Mouse (Mus musculus) forebrain, embryonic 10.5 days (tissue): ENCODE measurements around the gene Ccdc162. TPM values are rescaled to one million over a fixed set of nuclear protein-coding genes. Genes with fewer than 3 reads are reported as not detected.
A peak's percentile ranks its signal among the peaks of the same experiment; 100 is the strongest.

Experiments
- DNase-seq: peaks from one replicate; pipeline ENCODE4 v3.0.0-alpha.2; 2017; ENCODE audit warnings: low spot score; ENCODE audit errors: extremely low spot score
- H3K27ac ChIP-seq: fragments of 300-500 bp; sonication (generic); 2 replicates; pipeline ENCODE4 v1.5.1; 2016; ENCODE audit warnings: mild to moderate bottlenecking
- H3K27me3 ChIP-seq: fragments of 300-500 bp; sonication (generic); 2 replicates; pipeline ENCODE4 v1.6.1; 2016; ENCODE audit warnings: mild to moderate bottlenecking; ENCODE audit not compliant: poor library complexity, severe bottlenecking
- H3K36me3 ChIP-seq: fragments of 300-500 bp; sonication (generic); replicated peaks from 2 replicates; pipeline ENCODE4 v1.6.1; 2016; ENCODE audit warnings: mild to moderate bottlenecking, moderate library complexity
- H3K4me1 ChIP-seq: fragments of 300-500 bp; sonication (generic); 2 replicates; pipeline ENCODE4 v1.6.1; 2016
- H3K4me3 ChIP-seq: fragments of 300-500 bp; sonication (generic); 2 replicates; pipeline ENCODE4 v1.5.1; 2016; ENCODE audit warnings: mild to moderate bottlenecking, moderate library complexity
- H3K9me3 ChIP-seq: fragments of 300-500 bp; sonication (generic); 2 replicates; pipeline ENCODE4 v1.6.1; 2016; ENCODE audit warnings: mild to moderate bottlenecking, moderate library complexity
- WGBS: fragments of 180-500 bp; shearing (Covaris S2); methylation state at CpG from one replicate; pipeline ENCODE4 v1.1.7; 2016; 5-methylcytosine and 5-hydroxymethylcytosine counted together
- polyA plus RNA-seq: library from polyadenylated mRNA; unstranded; fragments of >200 nt; fragmentation: Nextera tagmentation; extraction: Ambion mirVana; gene quantifications from 2 replicates; pipeline ENCODE4 v1.2.1, GENCODE M21; 2016

Ccdc162 gene
- 0.33 and 0.68 TPM in 2 replicates for polyA plus RNA-seq

DNA sequence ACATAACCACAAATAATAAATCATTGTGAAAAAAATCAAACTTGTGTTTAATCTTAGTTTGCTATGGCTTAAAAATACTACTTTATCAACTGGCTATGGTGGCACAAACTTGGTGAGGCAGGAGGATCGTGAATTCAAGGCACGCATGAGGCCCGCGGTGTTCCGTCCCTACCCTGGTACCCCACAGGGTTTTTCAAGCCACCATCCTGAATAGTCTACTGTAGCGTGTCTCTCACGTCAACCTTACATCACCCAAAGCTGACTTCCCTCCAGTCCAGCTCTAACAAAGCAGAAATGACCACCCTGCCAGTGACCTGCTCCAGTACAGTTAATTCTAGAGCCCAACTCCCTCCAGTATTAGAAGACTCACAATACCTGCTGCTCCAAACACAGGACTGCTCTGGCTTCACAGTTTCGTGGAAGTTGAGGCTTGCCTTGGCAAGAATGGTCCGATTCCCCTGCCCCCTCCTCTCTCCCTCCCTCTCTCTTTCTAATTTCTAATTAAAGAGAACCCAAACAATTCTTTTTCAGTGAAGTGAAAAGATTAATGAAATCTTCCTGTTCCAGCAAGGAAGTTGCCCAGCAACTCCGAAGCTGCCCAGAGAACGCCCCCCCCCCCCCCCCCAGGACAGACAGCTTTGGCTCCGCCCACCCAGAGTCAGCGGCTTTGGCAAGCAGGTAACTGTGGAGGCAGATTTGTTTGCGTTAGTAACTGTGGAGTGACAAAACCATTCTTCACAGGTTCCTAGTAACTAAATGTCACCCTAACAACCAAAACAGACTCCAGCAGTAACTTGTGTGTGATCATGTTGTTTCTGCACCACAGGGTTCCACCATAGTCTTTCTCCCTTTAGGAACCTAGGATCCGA is at the start of gene Ccdc162:
Gene Ccdc162, minus strand, starts transcription at position 606 of the 869 bp plus-strand sequence.
- Histone ChIP-seq H3K4me3 (no peak within 1 kb of the TSS; the same call in 1 of the 2 replicates), H3K27ac (peak within 1 kb of the TSS; percentile 67), H3K27me3 (no peaks in the 10 kb centered on the region), H3K4me1 (peaks cover 33% of the 10 kb centered on the region), H3K36me3 (peaks cover 3% of the 10 kb centered on the region), H3K9me3 (peaks cover 3% of the 10 kb centered on the region; the same call in 1 of the 2 replicates)
- peak; percentile 33 for DNase-seq
- WGBS: 60% methylated on average over 15 of the region's 15 CpGs

GRCm38 (mm10) chr10:41765586-41765985 is 49.2 kb upstream of the Ccdc162 start:
- no peaks in the 10 kb centered on the region for H3K36me3 ChIP-seq
- no peak overlapping the region for H3K4me3 ChIP-seq
- no peaks in the 10 kb centered on the region for H3K9me3 ChIP-seq
- DNase-seq: no peak
- 89% methylated on average over 4 of the region's 4 CpGs for WGBS
- H3K4me1 ChIP-seq: peaks cover 5% of the 10 kb centered on the region; the same call in 1 of the 2 replicates
- no peaks in the 10 kb centered on the region for H3K27me3 ChIP-seq
- H3K27ac ChIP-seq: no peak overlapping the region

DNA sequence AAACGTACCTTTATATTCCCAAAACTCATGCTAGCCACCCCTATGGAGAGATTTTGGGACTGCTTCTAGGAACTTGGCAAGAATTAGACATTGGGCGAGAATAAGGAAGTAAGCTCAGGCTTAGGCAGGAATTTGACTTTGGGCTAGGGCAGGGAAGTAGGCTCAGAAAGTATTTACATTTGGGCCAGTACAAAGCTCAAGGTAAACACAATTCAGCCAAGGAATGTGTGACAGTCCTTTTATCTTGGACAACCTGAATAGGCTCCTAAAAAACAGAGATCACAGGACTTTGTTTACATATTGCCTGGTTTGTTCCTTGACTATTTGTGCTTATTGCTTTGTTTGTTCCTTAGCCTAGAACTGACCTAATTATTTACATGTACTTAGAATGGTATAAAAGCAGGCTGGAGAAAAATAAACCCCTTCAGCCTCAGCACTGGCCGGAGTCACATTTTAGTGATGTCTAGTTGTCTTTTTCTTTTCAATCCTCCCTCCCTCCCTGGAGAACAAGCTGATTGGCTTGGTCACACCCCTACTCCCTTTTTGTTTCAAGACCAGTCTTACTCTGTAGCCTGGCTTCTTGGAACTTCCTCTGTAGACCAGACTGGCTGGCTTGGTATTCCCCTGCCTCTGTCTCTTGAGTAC is 47.4 kb upstream of the Ccdc162 start:
- H3K36me3 ChIP-seq: no peaks in the 10 kb centered on the region
- 84% methylated on average over 3 of the region's 3 CpGs for WGBS
- no peaks in the 10 kb centered on the region for H3K27me3 ChIP-seq
- peaks cover 5% of the 10 kb centered on the region; the same call in 1 of the 2 replicates for H3K4me1 ChIP-seq
- no peak for DNase-seq
- H3K9me3 ChIP-seq: no peaks in the 10 kb centered on the region
- H3K4me3 ChIP-seq: no peak overlapping the region
- no peak overlapping the region for H3K27ac ChIP-seq

DNA sequence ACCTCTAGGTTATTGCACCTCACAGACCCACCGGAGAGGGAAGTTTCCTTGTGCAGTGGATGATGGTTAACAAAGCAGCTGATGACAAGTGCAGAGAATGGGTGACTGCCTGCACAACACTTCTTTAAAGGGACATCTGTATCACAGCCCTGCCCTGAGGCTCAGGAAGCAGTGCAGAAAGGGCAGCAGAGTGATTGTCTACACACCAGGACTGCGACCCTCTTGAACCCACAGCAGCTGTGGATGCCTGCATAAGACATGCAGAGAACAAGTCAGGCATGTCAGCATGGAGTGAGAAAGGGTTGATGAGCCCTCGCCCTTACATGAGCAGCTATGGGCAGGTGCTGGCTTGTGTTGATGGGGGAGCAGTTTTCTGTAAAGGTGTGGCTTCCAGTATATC is 44.4 kb upstream of the Ccdc162 start:
- no peaks in the 10 kb centered on the region for H3K9me3 ChIP-seq
- peaks cover 5% of the 10 kb centered on the region; the same call in 1 of the 2 replicates for H3K4me1 ChIP-seq
- WGBS: 81% methylated on average over 3 of the region's 3 CpGs
- H3K36me3 ChIP-seq: 0 out of 2 replicates have a peak, but pooled peaks cover 2% of the 10 kb centered on the region
- DNase-seq: no peak
- H3K27me3 ChIP-seq: no peaks in the 10 kb centered on the region
- no peak overlapping the region for H3K4me3 ChIP-seq
- peak overlapping the region; percentile 8; the same call in 1 of the 2 replicates for H3K27ac ChIP-seq

- DNase-seq: no peak
- Histone ChIP-seq H3K27ac (no peak overlapping the region), H3K4me1 (peaks cover 5% of the 10 kb centered on the region; the same call in 1 of the 2 replicates), H3K36me3 (0 out of 2 replicates have a peak, but pooled peaks cover 2% of the 10 kb centered on the region), H3K9me3 (no peaks in the 10 kb centered on the region), H3K27me3 (no peaks in the 10 kb centered on the region), H3K4me3 (no peak overlapping the region)
Measured at GRCm38 (mm10) chr10:41758041-41758440, 41.6 kb upstream of the Ccdc162 start.

- no peaks in the 10 kb centered on the region for H3K27me3 ChIP-seq
- peaks cover 5% of the 10 kb centered on the region; the same call in 1 of the 2 replicates for H3K4me1 ChIP-seq
- no peak overlapping the region for H3K27ac ChIP-seq
- H3K36me3 ChIP-seq: 0 out of 2 replicates have a peak, but pooled peaks cover 2% of the 10 kb centered on the region
- no peaks in the 10 kb centered on the region for H3K9me3 ChIP-seq
- DNase-seq: no peak
- WGBS: 92% methylated on average over 5 of the region's 5 CpGs
- H3K4me3 ChIP-seq: no peak overlapping the region
Measured at GRCm38 (mm10) chr10:41757226-41757625, 40.8 kb upstream of the Ccdc162 start.

DNA sequence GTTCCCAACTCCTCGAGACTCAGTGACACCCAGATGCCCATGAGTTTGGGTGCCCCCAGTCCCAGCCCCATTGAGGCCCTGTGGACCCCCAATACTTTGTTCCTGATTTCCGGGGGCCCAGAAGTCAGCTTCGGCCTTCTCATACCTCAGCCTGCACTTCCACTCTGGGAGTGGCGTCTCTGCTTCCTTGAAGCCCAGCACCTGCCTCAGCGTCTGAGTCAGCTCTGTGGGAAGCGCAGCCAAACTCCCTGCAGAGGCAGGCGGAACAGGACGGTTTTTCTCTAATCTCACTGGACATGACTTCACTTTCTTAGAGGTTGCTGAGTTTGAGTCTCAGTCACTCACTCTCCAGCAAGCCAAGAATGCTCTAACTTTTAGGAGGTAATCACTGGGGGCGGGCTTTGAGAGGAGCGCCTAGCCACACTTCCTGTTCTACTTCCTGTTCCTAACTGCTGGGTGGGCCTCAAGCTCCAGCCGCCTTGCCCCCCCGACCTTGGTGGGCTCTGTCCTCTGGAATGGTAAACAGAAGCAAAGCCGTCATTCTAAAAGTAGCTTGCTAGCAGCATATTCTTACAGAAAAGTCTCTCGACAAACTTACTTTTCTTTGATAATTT is 35.5 kb upstream of the Ccdc162 start:
- Histone ChIP-seq H3K4me3 (no peak overlapping the region), H3K9me3 (no peaks in the 10 kb centered on the region), H3K36me3 (0 out of 2 replicates have a peak, but pooled peaks cover 2% of the 10 kb centered on the region), H3K4me1 (no peaks in the 10 kb centered on the region), H3K27me3 (no peaks in the 10 kb centered on the region), H3K27ac (no peak overlapping the region)
- DNase-seq: no peak
- 86% methylated on average over 14 of the region's 14 CpGs for WGBS

DNA sequence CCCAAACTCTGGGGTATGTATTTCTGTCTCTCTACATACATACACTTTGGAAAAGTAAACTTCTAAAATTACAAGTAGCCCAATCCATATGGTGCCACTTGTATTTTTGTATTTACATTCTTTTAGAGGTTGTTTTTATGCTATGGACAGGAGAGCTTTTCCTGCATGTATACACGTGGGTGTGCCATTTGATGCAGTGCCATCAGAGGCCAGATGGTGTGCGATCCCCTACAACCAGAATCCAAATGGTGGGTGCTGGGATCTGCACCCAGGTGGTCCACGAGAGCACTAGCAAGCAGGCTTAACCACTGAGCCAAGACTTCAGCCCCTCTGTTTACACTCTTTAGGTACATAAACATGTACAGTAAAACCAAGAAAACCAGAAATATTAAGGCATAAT is 32.9 kb upstream of the Ccdc162 start:
- whole genome bisulfite sequencing: 91% methylated on average over 3 of the region's 3 CpGs
- no peak for DNase-seq
- H3K36me3 ChIP-seq: no peaks in the 10 kb centered on the region

GRCm38 (mm10) chr10:41746554-41746953 is 30.1 kb upstream of the Ccdc162 start:
- H3K4me3 ChIP-seq: no peak overlapping the region
- H3K4me1 ChIP-seq: no peaks in the 10 kb centered on the region
- no peaks in the 10 kb centered on the region for H3K27me3 ChIP-seq
- peaks cover 9% of the 10 kb centered on the region for H3K36me3 ChIP-seq
- H3K27ac ChIP-seq: no peak overlapping the region
- no peaks in the 10 kb centered on the region for H3K9me3 ChIP-seq
- 93% methylated on average over 5 of the region's 5 CpGs for WGBS
- no peak for DNase-seq

More for the DNA sequence above, 32.9 kb upstream of the Ccdc162 start:
- Histone ChIP-seq H3K4me3 (no peak overlapping the region), H3K9me3 (no peaks in the 10 kb centered on the region), H3K27ac (no peak overlapping the region), H3K4me1 (no peaks in the 10 kb centered on the region), H3K27me3 (no peaks in the 10 kb centered on the region)

GRCm38 (mm10) chr10:41744006-41744405 is 27.6 kb upstream of the Ccdc162 start:
- H3K27me3 ChIP-seq: no peaks in the 10 kb centered on the region
- H3K36me3 ChIP-seq: peaks cover 20% of the 10 kb centered on the region
- no peaks in the 10 kb centered on the region for H3K4me1 ChIP-seq
- 88% methylated on average over 4 of the region's 4 CpGs for WGBS
- H3K27ac ChIP-seq: no peak overlapping the region
- no peak overlapping the region for H3K4me3 ChIP-seq
- no peak for DNase-seq
- H3K9me3 ChIP-seq: no peaks in the 10 kb centered on the region

- H3K27me3 ChIP-seq: no peaks in the 10 kb centered on the region
- H3K27ac ChIP-seq: no peak overlapping the region
- DNase-seq: no peak
- peaks cover 46% of the 10 kb centered on the region for H3K36me3 ChIP-seq
- no peak overlapping the region for H3K4me3 ChIP-seq
- peaks cover 7% of the 10 kb centered on the region for H3K4me1 ChIP-seq
- WGBS: 80% methylated on average over 2 of the region's 2 CpGs
- H3K9me3 ChIP-seq: no peaks in the 10 kb centered on the region
Measured at GRCm38 (mm10) chr10:41740221-41740620, 23.8 kb upstream of the Ccdc162 start.

- H3K9me3 ChIP-seq: no peaks in the 10 kb centered on the region
- peaks cover 9% of the 10 kb centered on the region for H3K4me1 ChIP-seq
- no peak overlapping the region for H3K4me3 ChIP-seq
- no peak for DNase-seq
- no peak overlapping the region for H3K27ac ChIP-seq
- H3K27me3 ChIP-seq: no peaks in the 10 kb centered on the region
- H3K36me3 ChIP-seq: peaks cover 42% of the 10 kb centered on the region
- WGBS: 94% methylated on average over 16 of the region's 16 CpGs
Measured at GRCm38 (mm10) chr10:41737245-41737644, 20.8 kb upstream of the Ccdc162 start.
